Comparison of ENCODE assay signal across 8 mouse cellular contexts in the genomic region with DNA sequence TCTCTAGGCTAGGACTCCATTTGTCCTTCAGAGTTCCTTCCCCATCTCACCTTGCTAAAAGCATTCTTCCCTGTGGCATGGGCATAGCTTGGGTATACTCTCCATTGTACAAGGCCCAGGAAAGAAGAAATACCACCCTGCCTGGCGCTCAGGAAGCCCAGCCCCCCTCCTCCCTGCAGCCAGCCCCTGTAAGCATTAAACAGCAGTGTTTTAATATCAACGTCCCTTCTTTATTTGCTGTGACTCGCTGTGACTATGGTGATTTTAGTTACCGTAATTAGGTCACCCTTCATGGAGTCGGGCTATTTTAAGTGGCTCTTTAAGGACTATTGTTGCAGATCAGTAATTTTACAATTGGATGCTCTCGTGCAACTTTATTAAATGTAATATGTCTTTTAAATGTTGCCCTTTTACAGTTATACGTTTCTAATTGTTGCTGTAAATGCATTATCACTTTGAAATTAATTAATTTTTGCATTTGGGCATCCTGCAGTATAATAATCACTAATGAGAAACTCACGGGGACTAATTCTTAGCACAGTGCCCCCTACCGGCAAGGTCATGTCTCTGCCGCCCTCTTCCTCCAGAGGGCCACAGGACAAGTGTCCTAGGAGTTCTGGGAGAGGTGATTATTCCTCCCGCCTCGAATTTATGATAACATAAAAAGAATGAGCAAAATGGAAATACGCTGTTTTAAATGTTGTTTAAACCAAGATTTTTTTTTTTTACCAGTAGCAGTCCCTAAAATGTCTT.
DNase-seq lines count a peak whose midpoint lies in the region; ATAC-seq lines count a peak whose summit lies in the region.

No protein-coding gene starts in this region.

- H3K9me3 ChIP-seq in heart, embryonic 10.5 days, result no peaks in the 10 kb centered on the region

- H3K4me1 ChIP-seq in heart, embryonic 10.5 days, result no peaks in the 10 kb centered on the region

- DNase-seq in heart, postnatal 14 days, result peak; percentile 20 to 43
- no peak for DNase-seq in heart, embryonic 10.5 days (ENCODE audit: low spot score)
- DNase-seq in thymus, postnatal 0 days (ENCODE audit: low spot score), result peak; percentile 6
- DNase-seq in thymus, postnatal 36 days, result no peak
- DNase-seq in embryo, embryonic 10.5 days (ENCODE audit: low spot score), result peak; percentile 46
- DNase-seq in Muller cell, postnatal 12 days (ENCODE audit: inconsistent ontology term), result no peak
- DNase-seq in gastrocnemius, postnatal 4 days (ENCODE audit: low spot score in 2 of 2), result no peak

- ATAC-seq in erythroblast, adult 5-6 weeks (replicated peaks; ENCODE audit: low FRiP score, poor library complexity, severe bottlenecking), result no peak

- no peak overlapping the region for H3K4me3 ChIP-seq in heart, embryonic 10.5 days

- H3K27ac ChIP-seq in heart, embryonic 10.5 days, result no peak overlapping the region

- intact Hi-C loops in heart, postnatal 14 days (cut with DNase I), result loop anchor here (5.0 kb wide), 2 partner anchors 173 to 263 kb away; no protein-coding TSS in a partner anchor

- no peaks in the 10 kb centered on the region for H3K36me3 ChIP-seq in heart, embryonic 10.5 days

- WGBS in heart, embryonic 10.5 days, result 59% methylated on average over 13 of the region's 13 CpGs

- H3K27me3 ChIP-seq in heart, embryonic 10.5 days (ENCODE audit: insufficient read depth, poor library complexity, severe bottlenecking), result no peaks in the 10 kb centered on the region

Comparison
In these comparisons a context has a peak if more than half of its experiments do, and no peak if none do; other contexts are left out.
1. DNase-seq: peak in heart, postnatal 14 days (2 of 2), thymus, postnatal 0 days (single experiment) and embryo, embryonic 10.5 days (single experiment); none in heart, embryonic 10.5 days (single experiment), thymus, postnatal 36 days (0 of 2), Muller cell, postnatal 12 days (single experiment) and gastrocnemius, postnatal 4 days (0 of 2).